In the genomic region with DNA sequence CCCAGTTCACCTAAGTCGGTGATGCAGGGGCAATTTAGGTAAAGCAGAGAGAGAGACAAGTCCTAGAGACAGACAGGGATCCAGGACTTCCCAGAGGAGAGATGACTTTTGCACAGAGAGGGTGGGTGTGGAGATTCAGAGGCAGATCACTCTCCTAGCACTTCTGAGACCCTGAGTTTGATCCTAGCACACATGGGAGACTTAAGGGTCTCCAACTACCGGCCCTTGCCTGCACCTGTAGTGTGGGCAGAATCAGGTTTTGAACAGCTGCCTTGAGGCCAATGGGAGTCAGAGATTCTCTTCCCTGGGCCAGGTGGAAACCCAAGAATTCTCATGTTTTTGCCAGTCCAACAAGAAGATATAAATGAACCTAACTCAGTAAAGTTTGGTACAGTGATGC, we compare ENCODE assay signal across 9 mouse cellular contexts. TPM values are rescaled to one million over a fixed set of nuclear protein-coding genes. Genes with fewer than 3 reads are reported as not detected.
A peak's percentile ranks its signal among the peaks of the same experiment; 100 is the strongest.
DNase-seq lines count a peak whose midpoint lies in the region; ATAC-seq and TF ChIP-seq lines count a peak whose summit lies in the region.
"Had no signal": no experiment of that assay in that cellular context is flagged by ENCODE, and none has a peak within 500 bp of the region (broad histone marks: within the 10 kb centered on the region; RNA-seq: fewer than 3 reads in every experiment).

No protein-coding gene starts in this region.

- WGBS in heart, postnatal 0 days: 43% methylated on average over 2 of the region's 2 CpGs
- WGBS in embryonic facial prominence, embryonic 15.5 days: 14% methylated on average over 2 of the region's 2 CpGs
- 33% methylated on average over 2 of the region's 2 CpGs for WGBS in intestine, postnatal 0 days

- no peak overlapping the region for H3K9ac ChIP-seq in heart, postnatal 0 days (replicated peaks; ENCODE audit: low read depth, low read length)
- no peak overlapping the region for H3K9ac ChIP-seq in embryonic facial prominence, embryonic 15.5 days
- no peak overlapping the region for H3K9ac ChIP-seq in intestine, postnatal 0 days (ENCODE audit: low read depth, low read length)

- no peak for ATAC-seq in heart, postnatal 0 days (ENCODE audit: insufficient read depth, low read depth)
- no peak for ATAC-seq in embryonic facial prominence, embryonic 15.5 days (ENCODE audit: insufficient number of reproducible peaks, low FRiP score, low TSS enrichment, low read depth)
- ATAC-seq in intestine, postnatal 0 days: no peak

- no peaks in the 10 kb centered on the region for H3K36me3 ChIP-seq in heart, postnatal 0 days (replicated peaks; ENCODE audit: control insufficient read depth, insufficient read depth, low read length)
- no peaks in the 10 kb centered on the region for H3K36me3 ChIP-seq in embryonic facial prominence, embryonic 15.5 days
- no peaks in the 10 kb centered on the region for H3K36me3 ChIP-seq in intestine, postnatal 0 days (ENCODE audit: control insufficient read depth, insufficient read depth)

- H3K9me3 ChIP-seq in heart, postnatal 0 days (replicated peaks; ENCODE audit: control insufficient read depth, low read length): no peaks in the 10 kb centered on the region
- H3K9me3 ChIP-seq in embryonic facial prominence, embryonic 15.5 days (replicated peaks): no peaks in the 10 kb centered on the region
- H3K9me3 ChIP-seq in intestine, postnatal 0 days (ENCODE audit: control insufficient read depth): no peaks in the 10 kb centered on the region

- peaks cover 67% of the 10 kb centered on the region for H3K27me3 ChIP-seq in heart, postnatal 0 days (ENCODE audit: control insufficient read depth, insufficient read depth, low read length)
- peaks cover 64% of the 10 kb centered on the region for H3K27me3 ChIP-seq in embryonic facial prominence, embryonic 15.5 days
- 0 out of 2 replicates have a peak, but pooled peaks cover 4% of the 10 kb centered on the region for H3K27me3 ChIP-seq in intestine, postnatal 0 days (replicated peaks; ENCODE audit: control insufficient read depth, insufficient read depth, low read length)
- H3K27me3 ChIP-seq: CH12.LX had no signal

- 0 out of 2 replicates have a peak overlapping the region, but pooled peaks have one; percentile 48 for H3K4me3 ChIP-seq in heart, postnatal 0 days (ENCODE audit: low read depth, low read length)
- peak overlapping the region; percentile 43; the same call in 1 of the 2 replicates for H3K4me3 ChIP-seq in embryonic facial prominence, embryonic 15.5 days (replicated peaks)
- peak overlapping the region; percentile 56 for H3K4me3 ChIP-seq in intestine, postnatal 0 days (ENCODE audit: low read depth, low read length)

- peaks cover 7% of the 10 kb centered on the region for H3K4me1 ChIP-seq in heart, postnatal 0 days (ENCODE audit: control insufficient read depth, insufficient read depth)
- peaks cover 11% of the 10 kb centered on the region for H3K4me1 ChIP-seq in embryonic facial prominence, embryonic 15.5 days
- no peaks in the 10 kb centered on the region for H3K4me1 ChIP-seq in intestine, postnatal 0 days (replicated peaks; ENCODE audit: control insufficient read depth, insufficient read depth, low read length)

- no peak for TF ChIP-seq EP300 in heart, postnatal 0 days (IDR thresholded peaks at IDR 0.05; ENCODE audit: low read depth)

- DNase-seq in heart, postnatal 0 days (ENCODE audit: low spot score): no peak
- DNase-seq in heart, adult 18-20 months: no peak
- DNase-seq in neural tube, embryonic 10.5 days (ENCODE audit: extremely low spot score, low spot score): peak; percentile 28
- DNase-seq in cerebellum, adult 9-11 months: no peak
- DNase-seq in right cerebral cortex, postnatal 36 days (ENCODE audit: low spot score in 2 of 2): no peak
- DNase-seq in thymus, postnatal 36 days: no peak

- TF ChIP-seq CTCF in heart, postnatal 0 days (IDR thresholded peaks at IDR 0.05; ENCODE audit: low read depth): no peak
- TF ChIP-seq CTCF in intestine, postnatal 0 days (IDR thresholded peaks at IDR 0.05; ENCODE audit: low read depth): no peak

- no peak overlapping the region for H3K27ac ChIP-seq in heart, postnatal 0 days (ENCODE audit: low read depth)
- H3K27ac ChIP-seq in embryonic facial prominence, embryonic 15.5 days (replicated peaks): no peak overlapping the region
- H3K27ac ChIP-seq in intestine, postnatal 0 days (ENCODE audit: low read depth, low read length): 0 out of 2 replicates have a peak overlapping the region, but pooled peaks have one; percentile 22

- H3K4me2 ChIP-seq in heart, postnatal 0 days (ENCODE audit: low read depth, low read length): no peak overlapping the region
- H3K4me2 ChIP-seq in embryonic facial prominence, embryonic 15.5 days (replicated peaks): peak overlapping the region; percentile 83
- H3K4me2 ChIP-seq in intestine, postnatal 0 days (replicated peaks; ENCODE audit: low read depth): peak overlapping the region; percentile 77

RNA-seq across cellular contexts. Expression of a gene that starts 0.5 kb away (rescaled TPM):
- not detected in 2 replicates for total RNA-seq in heart, postnatal 0 days (2014; rRNA removed; ENCODE audit: low replicate concordance)
- polyA plus RNA-seq in heart, postnatal 0 days (2015; fragmentation: Nextera tagmentation; extraction: Ambion mirVana): not detected in 2 replicates
- total RNA-seq in heart, adult 18-20 months (2021): not detected
- polyA plus RNA-seq in embryonic facial prominence, embryonic 15.5 days (2015; fragmentation: Nextera tagmentation; extraction: Ambion mirVana): 0.34 and 0.95 TPM in 2 replicates
- polyA plus RNA-seq in intestine, postnatal 0 days (2015; fragmentation: Nextera tagmentation; extraction: Ambion mirVana): 20.3 and 23.3 TPM in 2 replicates
- total RNA-seq: CH12.LX had no signal

RNA-seq across cellular contexts. Expression of a gene that starts 1.0 kb away (rescaled TPM):
- 1.2 and 4.8 TPM in 2 replicates for total RNA-seq in heart, postnatal 0 days (2014; rRNA removed; ENCODE audit: low replicate concordance)
- polyA plus RNA-seq in heart, postnatal 0 days (2015; fragmentation: Nextera tagmentation; extraction: Ambion mirVana): 0.04 and 0.08 TPM in 2 replicates
- under 1 TPM in 1 of 2 experiments, not detected in 1; 0.33 TPM for total RNA-seq in heart, adult 18-20 months (2021)
- polyA plus RNA-seq in embryonic facial prominence, embryonic 15.5 days (2015; fragmentation: Nextera tagmentation; extraction: Ambion mirVana): 0.13 and 0.17 TPM in 2 replicates
- 0.50 and 0.61 TPM in 2 replicates for polyA plus RNA-seq in intestine, postnatal 0 days (2015; fragmentation: Nextera tagmentation; extraction: Ambion mirVana)

RNA-seq across cellular contexts. Expression of a gene that starts 38.3 kb away (rescaled TPM):
- total RNA-seq in heart, postnatal 0 days (2014; rRNA removed; ENCODE audit: low replicate concordance): 11.2 and 28.4 TPM in 2 replicates
- polyA plus RNA-seq in heart, postnatal 0 days (2015; fragmentation: Nextera tagmentation; extraction: Ambion mirVana): 36.2 and 37.7 TPM in 2 replicates
- total RNA-seq in heart, adult 18-20 months (2021): 10 to 100 TPM; 35.6 to 35.9 TPM
- polyA plus RNA-seq in embryonic facial prominence, embryonic 15.5 days (2015; fragmentation: Nextera tagmentation; extraction: Ambion mirVana): 60.6 and 71.8 TPM in 2 replicates
- polyA plus RNA-seq in intestine, postnatal 0 days (2015; fragmentation: Nextera tagmentation; extraction: Ambion mirVana): 25.0 and 26.1 TPM in 2 replicates

RNA-seq across cellular contexts. Expression of a gene that starts 46.8 kb away (rescaled TPM):
- not detected in 2 replicates for total RNA-seq in heart, postnatal 0 days (2014; rRNA removed; ENCODE audit: low replicate concordance)
- polyA plus RNA-seq in heart, postnatal 0 days (2015; fragmentation: Nextera tagmentation; extraction: Ambion mirVana): 0.10 TPM in 2 replicates
- not detected for total RNA-seq in heart, adult 18-20 months (2021)
- 0.17 and 0.29 TPM in 2 replicates for polyA plus RNA-seq in embryonic facial prominence, embryonic 15.5 days (2015; fragmentation: Nextera tagmentation; extraction: Ambion mirVana)
- polyA plus RNA-seq in intestine, postnatal 0 days (2015; fragmentation: Nextera tagmentation; extraction: Ambion mirVana): 0.17 and 0.34 TPM in 2 replicates

Comparison
In these comparisons a context has a peak if more than half of its experiments do, and no peak if none do; other contexts are left out.
1. RNA of a gene that starts 0.5 kb away (polyA plus RNA-seq): 20.3 to 23.3 TPM in intestine, postnatal 0 days; 0.34 to 0.95 TPM in embryonic facial prominence, embryonic 15.5 days and not detected in heart, postnatal 0 days; every median in the first group is over 10 times any median in the second.
2. Peak in every context shown above with its lines, with median percentiles within 50 percentile points of each other: H3K4me3 ChIP-seq.